Mouse (Mus musculus) MEL (cell line): ENCODE measurements at regions not wholly inside any gene's neighbourhood (a gene's known extent, or its start where the extent isn't known, plus 50 kb on each side); places are given as distances from the start of the nearest gene placed in this dataset.

ENCODE experiments used
- DNase-seq: peaks from one replicate; pipeline ENCODE4 v3.0.0; 2011; ENCODE audit warnings: low read depth, low spot score
- H3K27ac ChIP-seq: 2 replicates; pipeline ENCODE4 v1.5.1; 2012; ENCODE audit warnings: low read depth, mild to moderate bottlenecking, control low read depth, low read length, moderate library complexity; ENCODE audit not compliant: control insufficient read depth
- H3K27me3 ChIP-seq, 2 experiments: fragments of 150-350 bp in 1 of 2; sonication (generic) in 1 of 2; 2 replicates each; pipeline ENCODE4 v1.6.1; 2012; ENCODE audit warnings: low read length in 2 of 2, mild to moderate bottlenecking in 2 of 2, improper control_type of control experiment in 1 of 2, moderate library complexity in 1 of 2; ENCODE audit not compliant: insufficient read depth in 2 of 2, control insufficient read depth in 1 of 2
- H3K36me3 ChIP-seq, 2 experiments: 2 replicates each; pipeline ENCODE4 v1.6.1; 2012 to 2014; ENCODE audit warnings: low read length in 2 of 2, improper control_type of control experiment in 1 of 2, inconsistent platforms in 1 of 2, mild to moderate bottlenecking in 1 of 2; ENCODE audit not compliant: insufficient read depth in 2 of 2, control insufficient read depth in 1 of 2
- H3K4me1 ChIP-seq, 2 experiments: fragments of 150-350 bp in 1 of 2; sonication (generic) in 1 of 2; 2 replicates each; pipeline ENCODE4 v1.6.1; 2012; ENCODE audit warnings: low read length in 2 of 2, improper control_type of control experiment in 1 of 2, mild to moderate bottlenecking in 1 of 2; ENCODE audit not compliant: insufficient read depth in 2 of 2, control insufficient read depth in 1 of 2
- H3K4me3 ChIP-seq, 2 experiments: fragments of 150-350 bp in 1 of 2; sonication (generic) in 1 of 2; 2 replicates each; pipeline ENCODE4 v1.5.1; 2012; ENCODE audit warnings: low read depth in 2 of 2, low read length in 2 of 2, mild to moderate bottlenecking in 2 of 2, moderate library complexity in 2 of 2, control low read depth in 1 of 2, improper control_type of control experiment in 1 of 2; ENCODE audit not compliant: control insufficient read depth in 1 of 2, insufficient read depth in 1 of 2
- H3K79me2 ChIP-seq: 2 replicates; pipeline ENCODE4 v1.6.1; 2012; ENCODE audit warnings: mild to moderate bottlenecking, low read length, moderate library complexity; ENCODE audit not compliant: control insufficient read depth, poor library complexity, insufficient read depth
- H3K9ac ChIP-seq: 2 replicates; pipeline ENCODE4 v1.6.1; 2012; ENCODE audit warnings: low read depth, mild to moderate bottlenecking, control low read depth, low read length, moderate library complexity; ENCODE audit not compliant: control insufficient read depth, poor library complexity, severe bottlenecking
- H3K9me3 ChIP-seq: fragments of 150-350 bp; sonication (generic); replicated peaks from 2 replicates; pipeline ENCODE4 v1.6.1; 2012; ENCODE audit warnings: mild to moderate bottlenecking, low read length, improper control_type of control experiment, moderate library complexity; ENCODE audit not compliant: insufficient read depth
- E2F4 ChIP-seq: IDR thresholded peaks from 2 replicates; pipeline ENCODE4 v1.6.1; 2011; ENCODE audit warnings: low read depth, low read length, improper control_type of control experiment, borderline replicate concordance
- EP300 ChIP-seq, 2 experiments: IDR thresholded peaks; 2 replicates each; pipeline ENCODE4 v1.6.1; 2011; ENCODE audit warnings: improper control_type of control experiment in 2 of 2, low read length in 2 of 2, low read depth in 1 of 2, mild to moderate bottlenecking in 1 of 2
- GABPA ChIP-seq: IDR thresholded peaks from 2 replicates; pipeline ENCODE4 v1.6.1; 2012; ENCODE audit warnings: low read depth, mild to moderate bottlenecking, inconsistent platforms, low read length, improper control_type of control experiment, moderate library complexity
- GATA1 ChIP-seq: IDR thresholded peaks from 2 replicates; pipeline ENCODE4 v1.6.1; 2011; ENCODE audit warnings: low read depth, low read length, improper control_type of control experiment
- MAX ChIP-seq: IDR thresholded peaks from 2 replicates; pipeline ENCODE4 v1.6.1; 2011; ENCODE audit warnings: low read length, improper control_type of control experiment
- MAZ ChIP-seq: IDR thresholded peaks from 2 replicates; pipeline ENCODE4 v1.6.1; 2012; ENCODE audit warnings: low read depth, mild to moderate bottlenecking, inconsistent platforms, low read length, improper control_type of control experiment
- MEF2A ChIP-seq: IDR thresholded peaks from 2 replicates; pipeline ENCODE4 v1.6.1; 2014; ENCODE audit warnings: low read depth, mild to moderate bottlenecking, inconsistent platforms, low read length, improper control_type of control experiment; ENCODE audit not compliant: poor library complexity, insufficient replicate concordance, severe bottlenecking; ENCODE audit errors: extremely low read depth
- MXI1 ChIP-seq: IDR thresholded peaks from 2 replicates; pipeline ENCODE4 v1.6.1; 2011; ENCODE audit warnings: mild to moderate bottlenecking, low read depth, low read length, improper control_type of control experiment
- MYB ChIP-seq: IDR thresholded peaks from 2 replicates; pipeline ENCODE4 v1.6.1; 2011; ENCODE audit warnings: mild to moderate bottlenecking, low read depth, low read length, improper control_type of control experiment
- NELFE ChIP-seq: IDR thresholded peaks from 2 replicates; pipeline ENCODE4 v1.6.1; 2011; ENCODE audit warnings: low read depth, low read length, improper control_type of control experiment
- RCOR1 ChIP-seq: IDR thresholded peaks from 2 replicates; pipeline ENCODE4 v1.6.1; 2012; ENCODE audit warnings: low read depth, mild to moderate bottlenecking, inconsistent platforms, low read length, improper control_type of control experiment
- SMC3 ChIP-seq: IDR thresholded peaks from 2 replicates; pipeline ENCODE4 v1.6.1; 2011; ENCODE audit warnings: low read depth, low read length, improper control_type of control experiment
- TBP ChIP-seq: IDR thresholded peaks from 2 replicates; pipeline ENCODE4 v1.8.0; 2011; ENCODE audit warnings: low read depth, low read length, improper control_type of control experiment
- USF1 ChIP-seq: IDR thresholded peaks from 2 replicates; pipeline ENCODE4 v1.6.1; 2014; ENCODE audit warnings: low read depth, mild to moderate bottlenecking, inconsistent platforms, low read length, improper control_type of control experiment, moderate library complexity
- USF2 ChIP-seq, 2 experiments: IDR thresholded peaks; 2 replicates each; pipeline ENCODE4 v1.6.1; 2011 to 2012; ENCODE audit warnings: improper control_type of control experiment in 2 of 2, low read length in 2 of 2, borderline replicate concordance in 1 of 2, inconsistent platforms in 1 of 2, low read depth in 1 of 2, mild to moderate bottlenecking in 1 of 2; ENCODE audit not compliant: insufficient read depth in 1 of 2
- ZMIZ1 ChIP-seq: IDR thresholded peaks from 2 replicates; pipeline ENCODE4 v1.6.1; 2012; ENCODE audit warnings: low read depth, mild to moderate bottlenecking, inconsistent platforms, low read length, improper control_type of control experiment, moderate library complexity
- ZNF384 ChIP-seq: IDR thresholded peaks from 2 replicates; pipeline ENCODE4 v1.6.1; 2012; ENCODE audit warnings: low read depth, mild to moderate bottlenecking, inconsistent platforms, low read length, improper control_type of control experiment

GRCm38 (mm10) chr10:25714041-25714440 is 178.0 kb upstream of the Smlr1 start:
- Histone ChIP-seq H3K36me3 (no peaks in the 10 kb centered on the region), H3K27ac (no peak overlapping the region), H3K4me1 (no peaks in the 10 kb centered on the region), H3K9ac (no peak overlapping the region), H3K27me3 (no peaks in the 10 kb centered on the region), H3K79me2 (no peaks in the 10 kb centered on the region), H3K9me3 (no peaks in the 10 kb centered on the region), H3K4me3 (no peak overlapping the region)
- no peak for DNase-seq
- TF ChIP-seq USF1 (no peak), TBP (no peak), MEF2A (no peak), MYB (no peak), SMC3 (no peak), RCOR1 (no peak), GATA1 (no peak), E2F4 (no peak), USF2 (IDR thresholded peaks at IDR 0.05; ENCODE audit: borderline replicate concordance in 1 of 2, insufficient read depth in 1 of 2, low read depth in 1 of 2, low read length in 2 of 2) (no peak), EP300 (IDR thresholded peaks at IDR 0.05; ENCODE audit: low read depth in 1 of 2, low read length in 2 of 2) (no peak)

- Histone ChIP-seq H3K36me3 (no peaks in the 10 kb centered on the region), H3K27me3 (no peaks in the 10 kb centered on the region), H3K4me1 (no peaks in the 10 kb centered on the region), H3K27ac (no peak overlapping the region), H3K4me3 (no peak overlapping the region), H3K79me2 (no peaks in the 10 kb centered on the region), H3K9me3 (no peaks in the 10 kb centered on the region), H3K9ac (no peak overlapping the region)
- DNase-seq: no peak
- TF ChIP-seq ZNF384 (no peak), GABPA (no peak)
Measured at GRCm38 (mm10) chr10:25707951-25708350, 171.9 kb upstream of the Smlr1 start.

GRCm38 (mm10) chr10:25702146-25702545 is 166.1 kb upstream of the Smlr1 start:
- Histone ChIP-seq H3K27me3 (no peaks in the 10 kb centered on the region), H3K27ac (no peak overlapping the region), H3K9ac (no peak overlapping the region), H3K9me3 (no peaks in the 10 kb centered on the region), H3K4me1 (no peaks in the 10 kb centered on the region), H3K79me2 (no peaks in the 10 kb centered on the region), H3K36me3 (no peaks in the 10 kb centered on the region), H3K4me3 (no peak overlapping the region)
- no peak for DNase-seq
- TF ChIP-seq NELFE (no peak), MXI1 (no peak), ZMIZ1 (no peak), ZNF384 (no peak), SMC3 (no peak), MAZ (no peak), TBP (no peak), MAX (no peak)
- TF ChIP-seq, all 39 proteins: peak for 0
